Mouse (Mus musculus): ENCODE measurements at regions not wholly inside any gene's neighbourhood (a gene's known extent, or its start where the extent isn't known, plus 50 kb on each side); places are given as distances from the start of the nearest gene placed in this dataset.

- DNase-seq (ENCODE audit: low read depth, low spot score): no peak
- no peaks in the 10 kb centered on the region for H3K27me3 ChIP-seq (ENCODE audit: control insufficient read depth, insufficient read depth, low read length, poor library complexity, severe bottlenecking)
- H3K36me3 ChIP-seq (ENCODE audit: control insufficient read depth, insufficient read depth, low read length, poor library complexity, severe bottlenecking): no peaks in the 10 kb centered on the region
Observed at GRCm38 (mm10) chr17:88325326-88325909, 115.1 kb upstream of the Foxn2 start.

GRCm38 (mm10) chr17:88325910-88326739 is 114.4 kb upstream of the Foxn2 start:
- Histone ChIP-seq H3K36me3 (ENCODE audit: control insufficient read depth, insufficient read depth, low read length, poor library complexity, severe bottlenecking) (no peaks in the 10 kb centered on the region), H3K27me3 (ENCODE audit: control insufficient read depth, insufficient read depth, low read length, poor library complexity, severe bottlenecking) (no peaks in the 10 kb centered on the region)
- no peak for DNase-seq (ENCODE audit: low read depth, low spot score)

GRCm38 (mm10) chr17:88326740-88327123 is 113.8 kb upstream of the Foxn2 start:
- H3K36me3 ChIP-seq (ENCODE audit: control insufficient read depth, insufficient read depth, low read length, poor library complexity, severe bottlenecking): no peaks in the 10 kb centered on the region
- no peaks in the 10 kb centered on the region for H3K27me3 ChIP-seq (ENCODE audit: control insufficient read depth, insufficient read depth, low read length, poor library complexity, severe bottlenecking)
- DNase-seq (ENCODE audit: low read depth, low spot score): no peak

GRCm38 (mm10) chr17:88327791-88328190 is 112.7 kb upstream of the Foxn2 start:
- no peaks in the 10 kb centered on the region for H3K36me3 ChIP-seq (ENCODE audit: control insufficient read depth, insufficient read depth, low read length, poor library complexity, severe bottlenecking)
- DNase-seq (ENCODE audit: low read depth, low spot score): no peak
- H3K27me3 ChIP-seq (ENCODE audit: control insufficient read depth, insufficient read depth, low read length, poor library complexity, severe bottlenecking): no peaks in the 10 kb centered on the region

GRCm38 (mm10) chr17:88328807-88329206 is 111.7 kb upstream of the Foxn2 start:
- DNase-seq (ENCODE audit: low read depth, low spot score): no peak
- H3K36me3 ChIP-seq (ENCODE audit: control insufficient read depth, insufficient read depth, low read length, poor library complexity, severe bottlenecking): no peaks in the 10 kb centered on the region
- H3K27me3 ChIP-seq (ENCODE audit: control insufficient read depth, insufficient read depth, low read length, poor library complexity, severe bottlenecking): no peaks in the 10 kb centered on the region

GRCm38 (mm10) chr17:88329715-88330114 is 110.8 kb upstream of the Foxn2 start:
- H3K36me3 ChIP-seq (ENCODE audit: control insufficient read depth, insufficient read depth, low read length, poor library complexity, severe bottlenecking): no peaks in the 10 kb centered on the region
- H3K27me3 ChIP-seq (ENCODE audit: control insufficient read depth, insufficient read depth, low read length, poor library complexity, severe bottlenecking): no peaks in the 10 kb centered on the region
- DNase-seq (ENCODE audit: low read depth, low spot score): no peak

GRCm38 (mm10) chr17:88330129-88330528 is 110.4 kb upstream of the Foxn2 start:
- no peaks in the 10 kb centered on the region for H3K27me3 ChIP-seq (ENCODE audit: control insufficient read depth, insufficient read depth, low read length, poor library complexity, severe bottlenecking)
- DNase-seq (ENCODE audit: low read depth, low spot score): no peak
- no peaks in the 10 kb centered on the region for H3K36me3 ChIP-seq (ENCODE audit: control insufficient read depth, insufficient read depth, low read length, poor library complexity, severe bottlenecking)

GRCm38 (mm10) chr17:88333816-88334215 is 106.7 kb upstream of the Foxn2 start:
- H3K27me3 ChIP-seq (ENCODE audit: control insufficient read depth, insufficient read depth, low read length, poor library complexity, severe bottlenecking): no peaks in the 10 kb centered on the region
- no peaks in the 10 kb centered on the region for H3K36me3 ChIP-seq (ENCODE audit: control insufficient read depth, insufficient read depth, low read length, poor library complexity, severe bottlenecking)
- DNase-seq (ENCODE audit: low read depth, low spot score): no peak

- DNase-seq (ENCODE audit: low read depth, low spot score): no peak
- H3K36me3 ChIP-seq (ENCODE audit: control insufficient read depth, insufficient read depth, low read length, poor library complexity, severe bottlenecking): no peaks in the 10 kb centered on the region
- no peaks in the 10 kb centered on the region for H3K27me3 ChIP-seq (ENCODE audit: control insufficient read depth, insufficient read depth, low read length, poor library complexity, severe bottlenecking)
Observed at GRCm38 (mm10) chr17:88335271-88335670, 105.2 kb upstream of the Foxn2 start.

- H3K27me3 ChIP-seq (ENCODE audit: control insufficient read depth, insufficient read depth, low read length, poor library complexity, severe bottlenecking): no peaks in the 10 kb centered on the region
- no peaks in the 10 kb centered on the region for H3K36me3 ChIP-seq (ENCODE audit: control insufficient read depth, insufficient read depth, low read length, poor library complexity, severe bottlenecking)
- DNase-seq (ENCODE audit: low read depth, low spot score): no peak
Observed at GRCm38 (mm10) chr17:88336140-88336769, 104.3 kb upstream of the Foxn2 start.

GRCm38 (mm10) chr17:88337649-88338404 is 102.7 kb upstream of the Foxn2 start:
- no peaks in the 10 kb centered on the region for H3K27me3 ChIP-seq (ENCODE audit: control insufficient read depth, insufficient read depth, low read length, poor library complexity, severe bottlenecking)
- peak; percentile 60 for DNase-seq (ENCODE audit: low read depth, low spot score)
- no peaks in the 10 kb centered on the region for H3K36me3 ChIP-seq (ENCODE audit: control insufficient read depth, insufficient read depth, low read length, poor library complexity, severe bottlenecking)

GRCm38 (mm10) chr17:88341141-88341540 is 99.4 kb upstream of the Foxn2 start:
- no peak for DNase-seq (ENCODE audit: low read depth, low spot score)
- Histone ChIP-seq H3K36me3 (ENCODE audit: control insufficient read depth, insufficient read depth, low read length, poor library complexity, severe bottlenecking) (no peaks in the 10 kb centered on the region), H3K27me3 (ENCODE audit: control insufficient read depth, insufficient read depth, low read length, poor library complexity, severe bottlenecking) (no peaks in the 10 kb centered on the region)

GRCm38 (mm10) chr17:88341599-88341998 is 98.9 kb upstream of the Foxn2 start:
- DNase-seq (ENCODE audit: low read depth, low spot score): peak; percentile 60
- H3K27me3 ChIP-seq (ENCODE audit: control insufficient read depth, insufficient read depth, low read length, poor library complexity, severe bottlenecking): no peaks in the 10 kb centered on the region

GRCm38 (mm10) chr17:88343091-88343783 is 97.3 kb upstream of the Foxn2 start:
- no peak for DNase-seq (ENCODE audit: low read depth, low spot score)
- H3K36me3 ChIP-seq (ENCODE audit: control insufficient read depth, insufficient read depth, low read length, poor library complexity, severe bottlenecking): no peaks in the 10 kb centered on the region
- no peaks in the 10 kb centered on the region for H3K27me3 ChIP-seq (ENCODE audit: control insufficient read depth, insufficient read depth, low read length, poor library complexity, severe bottlenecking)

More at GRCm38 (mm10) chr17:88341599-88341998, 98.9 kb upstream of the Foxn2 start:
- H3K36me3 ChIP-seq (ENCODE audit: control insufficient read depth, insufficient read depth, low read length, poor library complexity, severe bottlenecking): no peaks in the 10 kb centered on the region
